Mouse (Mus musculus): ENCODE data around the gene Lpin2.

DNA sequence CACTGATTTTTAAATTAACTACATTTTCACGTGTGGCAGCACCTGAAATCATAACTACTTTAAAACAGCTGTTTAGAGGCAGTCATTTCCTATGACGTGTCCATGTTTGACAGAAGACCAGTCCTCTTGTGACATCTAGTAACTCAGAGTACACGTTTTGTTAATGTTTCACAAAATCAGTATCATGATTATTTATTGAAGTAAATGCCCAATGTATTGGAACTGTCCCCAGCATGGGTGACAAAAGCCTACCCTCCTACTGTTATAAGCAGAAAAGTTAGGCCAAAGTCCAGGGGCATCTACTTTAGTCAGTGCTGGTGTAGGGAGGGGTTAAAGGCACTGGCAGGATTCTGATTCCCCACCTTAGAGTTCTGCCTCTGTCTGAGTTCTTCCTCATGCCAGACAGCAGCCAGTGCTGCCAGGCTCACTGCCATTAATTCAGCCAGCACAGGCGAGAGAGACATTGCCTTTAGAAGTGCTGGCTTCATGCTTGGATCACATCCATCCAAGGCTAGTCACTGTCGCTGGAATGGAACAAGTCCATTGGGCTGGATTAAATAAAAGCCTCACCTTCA is 34.8 kb downstream of the Lpin2 start:
- TF ChIP-seq CTCF (IDR thresholded peaks at IDR 0.05; ENCODE audit: insufficient read depth, low read length) (no peak), POLR2A (IDR thresholded peaks at IDR 0.05; ENCODE audit: borderline replicate concordance, extremely low read depth, low read depth, low read length) (no peak)

Measured in lung, adult 2 months (tissue).